Mouse (Mus musculus) heart, adult 2 months (tissue): Measurements from ENCODE around the gene Adcy10. TPM values are rescaled to one million over a fixed set of nuclear protein-coding genes. Genes with fewer than 3 reads are reported as not detected.

Experiments used
- DNase-seq, 2 experiments: peaks; one replicate each; pipeline ENCODE4 v3.0.0; 2021
- H3K27ac ChIP-seq: fragments of 200-600 bp; 2 replicates; pipeline ENCODE4 v1.8.1; 2022
- H3K27me3 ChIP-seq: fragments of 200-500 bp; 2 replicates; pipeline ENCODE4 v1.6.1; 2012; ENCODE audit warnings: mild to moderate bottlenecking, low read length, inconsistent platforms, mixed read lengths; ENCODE audit not compliant: control insufficient read depth, insufficient read depth
- H3K36me3 ChIP-seq: fragments of 200-500 bp; 2 replicates; pipeline ENCODE4 v1.6.1; 2012; ENCODE audit warnings: low read length, inconsistent platforms; ENCODE audit not compliant: control insufficient read depth, insufficient read depth
- H3K4me1 ChIP-seq: fragments of 200-500 bp; 2 replicates; pipeline ENCODE4 v1.6.1; 2011; ENCODE audit warnings: low read length; ENCODE audit not compliant: control insufficient read depth, insufficient read depth
- H3K4me3 ChIP-seq: fragments of 200-600 bp; 2 replicates; pipeline ENCODE4 v1.8.1; 2022
- H3K79me2 ChIP-seq: fragments of 200-500 bp; replicated peaks from 2 replicates; pipeline ENCODE4 v1.6.1; 2012; ENCODE audit warnings: mild to moderate bottlenecking, inconsistent platforms, low read length, moderate library complexity, mixed read lengths; ENCODE audit not compliant: control insufficient read depth, insufficient read depth
- H3K9ac ChIP-seq: fragments of 200-500 bp; 2 replicates; pipeline ENCODE4 v1.6.1; 2012; ENCODE audit warnings: low read depth, mild to moderate bottlenecking, control low read depth, inconsistent platforms, low read length, mixed read lengths
- CTCF ChIP-seq: fragments of 200-600 bp; IDR thresholded peaks from 2 replicates; pipeline ENCODE4 v1.8.1; 2022; ENCODE audit warnings: antibody characterized with exemption, mild to moderate bottlenecking, moderate library complexity
- EP300 ChIP-seq: fragments of 200-500 bp; IDR thresholded peaks from 2 replicates; pipeline ENCODE4 v1.6.1; 2011; ENCODE audit warnings: low read depth, low read length, control low read depth; ENCODE audit not compliant: insufficient read depth
- POLR2A ChIP-seq: fragments of 200-500 bp; IDR thresholded peaks from 2 replicates; pipeline ENCODE4 v1.6.1; 2011; ENCODE audit warnings: mild to moderate bottlenecking, low read depth, low read length, control low read depth; ENCODE audit not compliant: insufficient read depth
- WGBS: fragments of 180-500 bp; shearing (Covaris S2); methylation state at CpG from one replicate; pipeline ENCODE4 v1.1.7; 2018; 5-methylcytosine and 5-hydroxymethylcytosine counted together
- intact Hi-C: fragments of 180-260 bp; cut with DNase I; formaldehyde crosslinking; loops from one replicate; pipeline ENCODE4 v1.15.1; 2025
- polyA plus RNA-seq: library from polyadenylated mRNA; depleted of rRNA; stranded (reverse); fragments of >200 nt; gene quantifications from 2 replicates; pipeline ENCODE4 v1.2.3, GENCODE M21; 2012
- total RNA-seq, 2 experiments: library from RNA; stranded (reverse); gene quantifications; 2 replicates each; pipeline ENCODE4 v1.2.3; 2021

The Adcy10 gene
- total and polyA plus RNA-seq, 3 experiments = 0.05 to 0.18 TPM; not detected in 1

DNA sequence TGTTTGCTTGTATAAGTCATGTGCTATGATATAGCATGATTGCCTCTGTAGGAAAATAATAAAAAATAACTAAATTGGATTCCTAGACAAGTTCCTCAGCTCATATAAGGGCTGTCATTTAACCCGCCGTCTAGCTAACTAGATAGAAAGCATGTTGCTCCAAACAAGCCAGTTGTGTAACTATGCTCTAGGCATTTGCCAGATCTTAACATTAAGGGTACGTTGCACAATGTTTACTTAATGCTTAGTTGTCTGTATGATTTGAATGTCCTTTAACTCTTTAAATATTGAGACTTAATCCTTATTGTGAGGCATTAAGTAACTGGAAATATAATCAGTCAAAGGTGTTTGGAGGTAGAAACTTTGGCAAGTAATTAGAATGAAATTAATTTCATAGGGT is 20.4 kb upstream of the Adcy10 start:
- intact Hi-C loops = loop anchor here (5.0 to 10.0 kb wide), 3 partner anchors 178 to 910 kb away; partner anchors contain the start of genes Pou2f1 and Tada1
- no peak for TF ChIP-seq POLR2A
- TF ChIP-seq CTCF = no peak
- no peak for TF ChIP-seq EP300
- no peak overlapping the region for H3K9ac ChIP-seq
- 61% methylated on average over 3 of the region's 3 CpGs for WGBS
- peaks cover 6% of the 10 kb centered on the region; the same call in 1 of the 2 replicates for H3K36me3 ChIP-seq
- no peak for DNase-seq
- H3K4me1 ChIP-seq = no peaks in the 10 kb centered on the region
- peaks cover 2% of the 10 kb centered on the region; the same call in 1 of the 2 replicates for H3K79me2 ChIP-seq
- no peak overlapping the region for H3K27ac ChIP-seq
- H3K27me3 ChIP-seq = no peaks in the 10 kb centered on the region
- no peak overlapping the region for H3K4me3 ChIP-seq

DNA sequence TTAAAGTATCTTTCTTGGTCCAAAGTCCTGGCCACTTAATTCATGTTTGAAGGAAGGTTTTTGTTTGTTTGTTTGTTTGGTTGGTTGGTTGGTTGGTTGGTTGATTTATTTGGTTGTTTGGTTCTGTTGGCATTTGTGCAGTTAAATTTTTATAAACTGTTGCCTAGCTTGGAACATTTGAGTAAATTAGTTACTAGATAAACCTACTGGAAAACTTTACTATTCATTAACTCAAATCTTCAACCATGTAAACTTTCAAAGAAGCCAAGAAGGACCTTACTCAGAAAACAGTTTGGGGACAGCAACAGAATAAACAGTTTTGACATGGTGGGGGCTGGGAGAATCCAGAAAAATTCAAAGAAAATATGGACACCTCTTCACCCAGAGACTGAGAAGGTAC is 16.0 kb upstream of the Adcy10 start:
- H3K79me2 ChIP-seq = peaks cover 2% of the 10 kb centered on the region; the same call in 1 of the 2 replicates
- H3K9ac ChIP-seq = no peak overlapping the region
- H3K27ac ChIP-seq = no peak overlapping the region
- peaks cover 19% of the 10 kb centered on the region for H3K36me3 ChIP-seq
- no peaks in the 10 kb centered on the region for H3K27me3 ChIP-seq
- intact Hi-C loops = loop anchor here (10.0 kb wide), 1 partner anchor 906 kb away; the partner anchor contains the start of gene Tada1
- TF ChIP-seq POLR2A (no peak), CTCF (no peak), EP300 (no peak)
- DNase-seq = no peak
- peaks cover 7% of the 10 kb centered on the region for H3K4me1 ChIP-seq
- no peak overlapping the region for H3K4me3 ChIP-seq

DNA sequence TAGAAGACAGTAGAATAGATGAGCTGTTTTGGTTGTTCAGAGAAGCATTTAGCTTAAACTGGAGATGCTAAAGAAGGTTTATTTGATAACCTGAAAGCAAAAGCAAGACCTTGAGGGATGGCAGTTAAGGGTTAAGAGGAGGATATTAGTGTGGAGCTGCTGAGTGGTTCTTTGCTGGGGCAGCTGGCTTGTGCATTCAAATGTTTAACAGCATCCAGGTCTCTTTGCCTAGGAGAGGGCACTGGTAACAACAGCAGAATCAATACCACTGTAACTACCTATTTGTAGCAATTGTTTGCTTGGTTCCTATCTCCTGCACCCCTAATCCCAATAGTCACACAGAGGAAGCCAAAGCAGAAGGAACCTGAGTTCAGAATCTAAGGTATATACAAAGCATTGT is 15.3 kb upstream of the Adcy10 start:
- intact Hi-C loops = loop anchor here (10.0 kb wide), 1 partner anchor 905 kb away; the partner anchor contains the start of gene Tada1

DNA sequence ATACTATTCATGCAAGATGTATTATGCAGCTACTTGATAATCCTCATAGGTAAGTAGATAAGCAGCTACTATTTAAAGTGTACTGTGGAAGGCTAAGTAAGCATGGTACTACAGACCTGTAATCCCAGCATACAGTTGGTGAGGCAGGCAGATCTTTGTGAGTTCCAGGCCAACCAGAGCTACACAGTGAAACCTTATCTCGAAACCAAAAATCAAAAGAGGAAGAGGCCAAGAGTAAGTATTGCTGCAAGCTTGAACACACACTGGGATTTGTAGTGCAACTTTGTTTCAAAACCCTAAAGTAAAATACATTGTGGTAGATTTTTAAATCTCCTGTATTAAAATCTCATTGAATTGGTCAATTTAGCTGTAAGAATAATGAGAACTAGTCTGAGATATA is 13.5 kb upstream of the Adcy10 start:
- H3K4me3 ChIP-seq = no peak overlapping the region
- H3K27me3 ChIP-seq = no peaks in the 10 kb centered on the region
- intact Hi-C loops = no loop called here
- peaks cover 7% of the 10 kb centered on the region for H3K4me1 ChIP-seq
- DNase-seq = no peak
- no peak overlapping the region for H3K27ac ChIP-seq
- no peak for TF ChIP-seq EP300
- no peak for TF ChIP-seq CTCF
- TF ChIP-seq POLR2A = no peak
- 46% methylated on average over 1 of the region's 1 CpGs for WGBS
- H3K36me3 ChIP-seq = peaks cover 23% of the 10 kb centered on the region
- no peaks in the 10 kb centered on the region; the same call in 1 of the 2 replicates for H3K79me2 ChIP-seq
- H3K9ac ChIP-seq = no peak overlapping the region

More for the DNA sequence above, 15.3 kb upstream of the Adcy10 start:
- Histone ChIP-seq H3K9ac (no peak overlapping the region), H3K4me1 (peaks cover 7% of the 10 kb centered on the region), H3K4me3 (no peak overlapping the region), H3K27me3 (no peaks in the 10 kb centered on the region), H3K36me3 (peaks cover 19% of the 10 kb centered on the region), H3K27ac (no peak overlapping the region), H3K79me2 (peaks cover 2% of the 10 kb centered on the region; the same call in 1 of the 2 replicates)
- no peak for DNase-seq
- no peak for TF ChIP-seq CTCF
- no peak for TF ChIP-seq POLR2A
- TF ChIP-seq EP300 = no peak

DNA sequence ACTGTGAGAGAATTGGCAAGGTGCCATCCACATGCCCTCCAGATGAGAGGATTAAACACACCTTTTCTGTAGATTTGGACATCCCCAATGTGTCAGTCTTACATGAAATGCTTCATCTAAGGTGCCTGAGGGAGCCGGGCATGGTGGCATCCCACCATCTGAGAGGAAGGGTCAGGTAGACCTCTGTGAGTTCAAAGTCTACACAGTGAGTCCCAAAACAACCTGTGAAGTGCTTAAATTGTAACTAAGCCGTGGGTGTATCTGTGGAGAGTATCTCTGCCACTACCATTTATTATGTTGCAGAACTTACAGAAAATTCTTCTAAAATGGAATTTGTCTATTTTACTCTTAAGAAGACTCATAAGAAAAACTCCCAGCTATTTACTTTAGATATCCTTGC is 1.1 kb downstream of the Adcy10 start:
- TF ChIP-seq POLR2A = no peak
- no peak for TF ChIP-seq EP300
- Histone ChIP-seq H3K4me1 (no peaks in the 10 kb centered on the region), H3K36me3 (peaks cover 2% of the 10 kb centered on the region; the same call in 1 of the 2 replicates), H3K9ac (no peak overlapping the region), H3K79me2 (no peaks in the 10 kb centered on the region), H3K4me3 (no peak overlapping the region), H3K27me3 (no peaks in the 10 kb centered on the region), H3K27ac (no peak overlapping the region)
- 85% methylated on average over 2 of the region's 2 CpGs for WGBS
- no peak for DNase-seq
- intact Hi-C loops = no loop called here

DNA sequence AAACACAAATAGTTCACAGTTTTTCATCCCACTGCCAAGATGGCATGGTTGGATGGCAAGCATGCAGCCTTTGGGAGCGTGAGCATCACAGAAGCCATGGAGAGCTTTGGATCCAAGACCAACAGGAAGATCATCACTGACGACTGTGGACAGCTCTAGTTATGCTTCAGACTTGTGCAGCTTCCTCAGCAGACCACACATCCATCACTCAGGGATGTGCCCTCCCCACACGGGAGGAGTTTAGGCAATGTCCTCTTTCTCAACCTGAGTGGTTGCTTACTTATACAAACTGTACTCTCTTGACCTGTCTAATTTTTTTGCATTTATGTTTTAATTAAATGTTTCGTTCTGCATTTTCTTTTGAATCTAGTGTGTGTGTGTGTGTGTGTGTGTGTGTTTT is 4.2 kb downstream of the Adcy10 start:
- Histone ChIP-seq H3K27ac (no peak overlapping the region), H3K9ac (no peak overlapping the region), H3K36me3 (no peaks in the 10 kb centered on the region), H3K79me2 (no peaks in the 10 kb centered on the region), H3K4me1 (no peaks in the 10 kb centered on the region), H3K27me3 (no peaks in the 10 kb centered on the region), H3K4me3 (no peak overlapping the region)
- intact Hi-C loops = no loop called here
- TF ChIP-seq POLR2A = no peak
- TF ChIP-seq CTCF = no peak
- TF ChIP-seq EP300 = no peak
- no peak for DNase-seq
- WGBS = 70% methylated on average over 4 of the region's 4 CpGs
